Mouse (Mus musculus) hematopoietic multipotent progenitor cell, adult 10-12 weeks (in vitro differentiated cells): Measurements from ENCODE around the gene Olfr1252. TPM values are rescaled to one million over a fixed set of nuclear protein-coding genes. Genes with fewer than 3 reads are reported as not detected.

Experiments
- polyA plus RNA-seq: library from polyadenylated mRNA; stranded (reverse); fragments of >175 nt; gene quantifications from 2 replicates; pipeline ENCODE4 v1.2.3, GENCODE M21; 2012; ENCODE audit warnings: low replicate concordance

The Olfr1252 gene
- polyA plus RNA-seq, result not detected in 2 replicates

DNA sequence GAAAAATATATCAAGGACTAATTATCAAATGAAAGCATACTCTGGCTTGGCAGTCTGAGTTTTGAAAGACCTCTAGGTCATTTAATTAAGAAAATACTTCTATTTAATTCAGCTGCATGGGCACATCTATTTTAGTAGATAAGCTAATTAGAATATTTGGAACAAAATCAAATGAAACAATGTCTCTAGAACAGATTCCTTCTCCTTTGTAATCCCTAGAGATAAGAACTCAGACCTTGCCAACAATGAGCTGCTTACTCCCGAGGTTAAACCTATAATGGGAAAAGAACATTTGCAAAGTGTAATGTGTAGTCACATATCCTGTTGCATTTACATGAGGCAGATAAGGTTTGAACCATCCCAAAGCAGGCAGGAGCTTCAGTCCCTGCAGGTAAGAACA is at the start of gene Olfr1252:
Gene Olfr1252 (minus strand): TSS at position 101 of the 400 bp plus-strand sequence.

GRCm38 (mm10) chr2:89756990-89757389 is 32.2 kb upstream of the Olfr1252 start, which contains the start of gene Olfr1253:
Gene Olfr1253, minus strand, starts transcription at chr2:89757090.

DNA sequence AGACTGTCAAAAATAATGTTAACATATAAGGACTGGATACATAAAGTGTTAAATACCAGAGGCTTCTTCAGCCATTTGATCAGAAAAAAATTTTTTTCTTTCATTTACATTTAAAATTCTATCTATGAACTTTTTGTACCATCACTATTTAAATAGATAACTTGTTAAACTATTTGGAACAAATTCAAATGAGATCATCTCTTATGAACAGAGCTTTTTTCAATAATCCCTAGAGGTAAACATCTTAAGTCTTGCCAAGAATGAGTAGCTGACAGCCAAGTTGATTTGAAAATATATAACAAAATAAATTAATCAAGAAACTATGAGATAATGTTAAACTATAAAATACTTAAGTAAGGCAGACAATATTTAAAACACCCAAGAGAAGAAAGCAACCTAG is 53.0 kb downstream of the Olfr1252 start, which contains the start of gene Olfr1251:
Gene Olfr1251 (minus strand): TSS at position 101 of the 400 bp plus-strand sequence.

Other genes with a start within 250 kb of the Olfr1252 start
- not detected in 2 replicates for gene Olfr1241, start 237.9 kb downstream of the Olfr1252 start, polyA plus RNA-seq
- not detected in 2 replicates for gene Olfr1242, start 226.7 kb downstream of the Olfr1252 start, polyA plus RNA-seq
- gene Olfr1243, start 193.5 kb downstream of the Olfr1252 start, polyA plus RNA-seq, result not detected in 2 replicates
- not detected in 2 replicates for gene Olfr1245, start 146.6 kb downstream of the Olfr1252 start, polyA plus RNA-seq
- gene Olfr1246, start 131.9 kb downstream of the Olfr1252 start, polyA plus RNA-seq, result not detected in 2 replicates
- not detected in 2 replicates for gene Olfr1247, start 110.9 kb downstream of the Olfr1252 start, polyA plus RNA-seq
- gene Olfr1248, start 106.8 kb downstream of the Olfr1252 start, polyA plus RNA-seq, result not detected in 2 replicates
- 0.05 TPM in 1 of 2 replicates, not detected in the other for gene Olfr1249, start 90.0 kb downstream of the Olfr1252 start, polyA plus RNA-seq
- not detected in 2 replicates for gene Olfr1250, start 63.5 kb downstream of the Olfr1252 start, polyA plus RNA-seq
- not detected in 2 replicates for gene Olfr1251, start 53.1 kb downstream of the Olfr1252 start, polyA plus RNA-seq
- not detected in 2 replicates for gene Olfr1253, start 32.1 kb upstream of the Olfr1252 start, polyA plus RNA-seq
- gene Olfr1254, start 68.6 kb upstream of the Olfr1252 start, polyA plus RNA-seq, result not detected in 2 replicates
- not detected in 2 replicates for gene Olfr1255, start 87.0 kb upstream of the Olfr1252 start, polyA plus RNA-seq
- gene Olfr1256, start 116.5 kb upstream of the Olfr1252 start, polyA plus RNA-seq, result not detected in 2 replicates
- 0.05 TPM in 1 of 2 replicates, not detected in the other for gene Olfr48, start 123.2 kb upstream of the Olfr1252 start, polyA plus RNA-seq
- 0.04 TPM in 1 of 2 replicates, not detected in the other for gene Olfr1257, start 153.4 kb upstream of the Olfr1252 start, polyA plus RNA-seq
- not detected in 2 replicates for gene Olfr1258, start 202.3 kb upstream of the Olfr1252 start, polyA plus RNA-seq
- not detected in 2 replicates for gene Olfr1259, start 223.7 kb upstream of the Olfr1252 start, polyA plus RNA-seq
- gene Olfr1260, start 249.3 kb upstream of the Olfr1252 start, polyA plus RNA-seq, result not detected in 2 replicates